Mouse (Mus musculus) fat pad, adult 2 months (tissue): ENCODE data around the gene Eef1akmt2.

Experiments
- DNase-seq: peaks from one replicate; pipeline ENCODE4 v3.0.0-alpha.2; 2011; ENCODE audit warnings: low read depth, low spot score; ENCODE audit errors: extremely low read depth

The Eef1akmt2 gene

GRCm38 (mm10) chr7:132790447-132791219 is 61.8 kb downstream of the Eef1akmt2 start:
- peak; percentile 81 for DNase-seq

GRCm38 (mm10) chr7:132788826-132789225 is 63.6 kb downstream of the Eef1akmt2 start:
- no peak for DNase-seq

GRCm38 (mm10) chr7:132787496-132788190 is 64.8 kb downstream of the Eef1akmt2 start:
- no peak for DNase-seq

GRCm38 (mm10) chr7:132787022-132787421 is 65.5 kb downstream of the Eef1akmt2 start:
- DNase-seq, result no peak

- DNase-seq, result no peak
Observed at GRCm38 (mm10) chr7:132786522-132786921, 66.0 kb downstream of the Eef1akmt2 start.

GRCm38 (mm10) chr7:132786011-132786410 is 66.5 kb downstream of the Eef1akmt2 start:
- no peak for DNase-seq

GRCm38 (mm10) chr7:132784101-132784500 is 68.4 kb downstream of the Eef1akmt2 start:
- no peak for DNase-seq

GRCm38 (mm10) chr7:132781850-132782249 is 70.6 kb downstream of the Eef1akmt2 start:
- DNase-seq, result no peak

GRCm38 (mm10) chr7:132781130-132781814 is 71.2 kb downstream of the Eef1akmt2 start:
- no peak for DNase-seq

GRCm38 (mm10) chr7:132780611-132781010 is 71.9 kb downstream of the Eef1akmt2 start:
- no peak for DNase-seq

GRCm38 (mm10) chr7:132778630-132779029 is 73.8 kb downstream of the Eef1akmt2 start:
- DNase-seq, result no peak

GRCm38 (mm10) chr7:132777728-132778453 is 74.6 kb downstream of the Eef1akmt2 start:
- no peak for DNase-seq
